Mouse (Mus musculus) left cerebral cortex, postnatal 14 days (tissue): ENCODE data around the gene Kcnab1. TPM values are rescaled to one million over a fixed set of nuclear protein-coding genes. Genes with fewer than 3 reads are reported as not detected.
"Not testable (repeated sequence)": the region's sequence is repeated elsewhere in the genome, so short reads cannot be mapped to it uniquely, and the experiment has no call there.

Experiments used
- DNase-seq, 2 experiments: peaks; one replicate each; pipeline ENCODE4 v3.0.0; 2021 to 2022; ENCODE audit warnings: low spot score in 2 of 2, mixed read lengths in 1 of 2
- intact Hi-C: fragments of 180-260 bp; cut with DNase I; formaldehyde crosslinking; loops from one replicate; pipeline ENCODE4 v1.15.1; 2025
- total RNA-seq, 2 experiments: library from RNA; stranded (reverse); gene quantifications; 2 replicates each; pipeline ENCODE4 v1.2.3; 2021

Gene Kcnab1
- total RNA-seq, 2 experiments from 2014 or later, result 45.6 to 64.4 TPM

GRCm38 (mm10) chr3:65391784-65392420 lies 282.7 kb downstream of the Kcnab1 start:
- intact Hi-C loops, result loop anchor here (1.0 to 10.0 kb wide), 2 partner anchors 137 to 273 kb away; partner anchors contain the start of gene Lekr1
- peak; percentile 21 to 22 for DNase-seq

GRCm38 (mm10) chr3:65392421-65392817 lies 283.2 kb downstream of the Kcnab1 start, which contains the start of gene Ssr3:
Ssr3 (minus strand) TSS chr3:65392623.
- intact Hi-C loops, result loop anchor here (1.0 to 10.0 kb wide), 2 partner anchors 137 to 272 kb away; partner anchors contain the start of gene Lekr1
- DNase-seq, result peak; percentile 98 to 99

DNA sequence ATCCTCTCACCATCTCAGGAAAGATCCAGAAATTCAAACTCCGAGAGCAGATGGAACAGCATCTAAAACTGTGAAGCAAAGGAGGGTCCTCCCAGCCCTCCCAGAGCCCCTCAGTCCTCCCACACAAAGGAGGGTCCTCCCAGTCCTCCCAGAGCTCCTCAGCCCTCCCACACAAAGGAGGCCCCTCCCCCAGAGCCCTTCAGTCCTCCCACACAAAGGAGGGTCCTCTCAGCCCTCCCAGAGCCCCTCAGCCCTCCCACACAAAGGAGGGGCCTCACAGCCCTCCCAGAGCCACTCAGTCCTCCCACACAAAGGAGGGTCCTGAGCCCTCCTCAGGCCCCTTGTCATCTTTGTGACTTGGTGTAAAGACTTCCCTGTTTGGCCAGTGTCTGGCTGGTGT lies 285.9 kb downstream of the Kcnab1 start:
- intact Hi-C loops, result loop anchor here (10.0 kb wide), 1 partner anchor 270 kb away; the partner anchor contains the start of gene Lekr1
- DNase-seq, result not testable (repeated sequence)

DNA sequence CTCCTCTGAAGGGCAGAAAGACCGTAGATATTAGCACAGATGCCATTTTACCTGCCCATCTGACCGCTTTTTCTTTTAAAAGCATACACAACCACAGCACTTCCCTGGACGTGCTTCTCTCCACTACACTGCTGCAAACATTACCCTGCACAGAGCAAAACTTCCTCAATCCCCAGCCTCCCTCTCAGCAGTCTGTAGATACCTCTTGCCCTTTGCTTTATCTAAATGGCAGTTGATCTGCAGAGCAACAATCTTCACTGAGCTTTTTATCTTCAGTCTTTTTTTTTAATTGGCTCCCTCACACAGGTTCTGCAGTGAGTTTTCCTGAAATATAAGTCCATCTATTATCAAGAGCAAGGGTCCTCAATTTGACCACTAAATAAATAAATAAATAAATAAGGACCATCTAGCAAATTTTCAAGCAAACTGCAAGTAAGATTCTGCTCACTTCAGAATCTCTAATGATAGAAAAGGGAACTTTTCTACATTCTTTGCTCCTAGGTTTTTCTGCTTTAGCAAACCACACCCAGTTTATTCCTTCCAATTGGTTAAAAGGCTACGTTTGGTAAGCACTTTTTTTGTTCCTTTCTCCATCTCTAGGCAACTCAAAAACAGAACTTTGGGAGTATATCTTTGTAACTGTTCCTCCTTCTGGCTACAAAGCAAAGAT lies 287.8 kb downstream of the Kcnab1 start:
- intact Hi-C loops, result loop anchor here (10.0 kb wide), 1 partner anchor 268 kb away; the partner anchor contains the start of gene Lekr1

GRCm38 (mm10) chr3:65397566-65397965 lies 288.4 kb downstream of the Kcnab1 start:
- DNase-seq, result no peak
- intact Hi-C loops, result loop anchor here (10.0 kb wide), 1 partner anchor 267 kb away; the partner anchor contains the start of gene Lekr1

More for the DNA sequence above, 287.8 kb downstream of the Kcnab1 start:
- DNase-seq, result no peak

DNA sequence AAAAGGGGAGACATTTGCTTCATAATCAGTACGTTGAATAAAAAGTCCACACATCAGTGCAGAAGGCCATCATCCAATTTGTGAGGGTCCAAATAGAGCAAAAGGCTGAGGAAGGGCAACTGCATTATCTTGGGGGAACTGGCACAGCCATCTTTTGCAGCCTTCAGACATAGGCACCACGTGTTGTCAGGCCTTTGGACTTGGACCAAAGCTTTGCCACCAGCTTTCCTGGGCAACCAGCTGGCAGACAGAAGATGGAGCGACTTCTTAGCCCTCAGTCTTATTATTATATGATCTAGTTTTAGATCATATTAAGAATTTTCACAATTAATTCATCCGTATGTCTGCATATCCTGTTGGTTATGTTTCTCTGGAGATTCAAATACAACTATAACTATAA lies 296.6 kb downstream of the Kcnab1 start:
- DNase-seq, result no peak

DNA sequence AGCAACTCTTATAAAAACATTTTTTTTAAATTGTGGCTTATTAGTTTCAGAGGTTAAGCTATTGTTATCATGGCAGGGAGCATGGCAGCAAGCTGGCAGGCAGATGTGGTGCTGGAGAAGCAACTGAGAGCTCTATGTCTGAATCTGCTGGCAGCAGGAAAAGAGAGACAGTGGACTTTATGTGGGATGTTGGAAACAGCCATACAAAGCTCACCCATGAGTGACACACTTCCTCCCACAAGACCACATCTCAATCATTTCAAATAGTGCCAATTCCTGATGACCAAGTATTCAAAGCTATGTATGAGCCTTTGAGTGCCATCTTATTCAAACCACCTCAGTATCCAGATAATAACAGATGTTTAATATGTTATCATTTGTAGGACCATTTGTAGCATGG lies 298.7 kb downstream of the Kcnab1 start:
- DNase-seq, result no peak
- intact Hi-C loops, result no loop called here

More for the DNA sequence above, 296.6 kb downstream of the Kcnab1 start:
- intact Hi-C loops, result no loop called here

DNA sequence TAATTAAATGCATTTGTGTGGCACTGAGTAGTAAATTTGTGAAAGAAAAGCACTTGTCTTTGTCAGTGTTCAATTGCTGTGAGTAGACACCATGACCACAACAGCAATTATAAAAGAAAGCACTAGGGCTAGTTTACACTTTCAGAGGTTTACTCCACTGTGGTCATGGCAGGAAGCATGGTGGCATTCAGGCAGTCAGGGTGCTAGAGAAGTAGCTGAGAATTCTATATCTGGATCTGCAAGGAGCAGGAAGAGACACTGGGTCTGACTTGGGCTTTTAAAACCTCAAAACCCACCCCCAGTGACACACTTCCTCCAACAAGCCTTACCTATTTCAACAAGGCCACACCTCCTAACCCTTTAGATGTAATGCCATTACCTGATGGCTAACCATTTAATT lies 307.4 kb downstream of the Kcnab1 start:
- intact Hi-C loops, result no loop called here
- DNase-seq, result no peak

GRCm38 (mm10) chr3:65417913-65418594 lies 308.9 kb downstream of the Kcnab1 start:
- no peak for DNase-seq
- intact Hi-C loops, result no loop called here

GRCm38 (mm10) chr3:65419706-65420105 lies 310.5 kb downstream of the Kcnab1 start:
- intact Hi-C loops, result no loop called here
- no peak for DNase-seq
